Comparison of ENCODE assay signal across 10 mouse cellular contexts in the genomic region with DNA sequence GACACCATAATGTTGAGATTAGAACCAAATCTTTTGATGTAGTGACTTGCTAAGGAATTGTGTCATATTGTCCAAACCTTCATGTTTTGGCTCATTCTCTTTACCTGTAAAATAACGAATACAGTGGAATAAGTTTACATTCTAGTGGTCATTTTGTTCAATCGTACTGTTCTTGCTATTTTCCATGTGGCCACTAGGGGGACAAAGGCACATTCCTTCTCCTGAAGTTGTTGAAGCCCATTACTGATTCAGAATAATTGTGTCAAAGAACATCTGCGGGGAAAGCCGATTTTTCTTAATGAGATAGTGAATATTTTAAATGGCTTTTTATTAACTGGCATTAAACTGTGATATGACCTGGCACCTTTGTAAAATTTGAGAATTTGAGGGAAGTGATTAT. TPM values are rescaled to one million over a fixed set of nuclear protein-coding genes. Genes with fewer than 3 reads are reported as not detected.
A peak's percentile ranks its signal among the peaks of the same experiment; 100 is the strongest.
DNase-seq lines count a peak whose midpoint lies in the region; TF ChIP-seq lines count a peak whose summit lies in the region.
"Had no signal": no experiment of that assay in that cellular context is flagged by ENCODE, and none has a peak within 500 bp of the region (broad histone marks: within the 10 kb centered on the region; RNA-seq: fewer than 3 reads in every experiment).

No protein-coding gene starts in this region.

- H3K4me3 ChIP-seq in gastrocnemius, adult 2 months: no peak overlapping the region
- no peak overlapping the region for H3K4me3 ChIP-seq in lung, adult 2 months (replicated peaks; ENCODE audit: extremely low read depth, low read depth, low read length)
- no peak overlapping the region for H3K4me3 ChIP-seq in thymus, adult 2 months (ENCODE audit: control insufficient read depth, insufficient read depth, low read length)

- no peaks in the 10 kb centered on the region for H3K27me3 ChIP-seq in thymus, adult 2 months (ENCODE audit: control insufficient read depth, insufficient read depth, low read length)

- intact Hi-C loops in gastrocnemius, adult 2 months (cut with DNase I): no loop called here
- intact Hi-C loops in gastrocnemius, postnatal 36 days (cut with DNase I): no loop called here

- H3K4me1 ChIP-seq in lung, adult 2 months (ENCODE audit: control insufficient read depth, insufficient read depth, low read length): no peaks in the 10 kb centered on the region
- H3K4me1 ChIP-seq in thymus, adult 2 months (replicated peaks; ENCODE audit: control insufficient read depth, insufficient read depth, low read length): no peaks in the 10 kb centered on the region

- DNase-seq in gastrocnemius, adult 2 months: no peak
- no peak for DNase-seq in gastrocnemius, postnatal 36 days
- no peak for DNase-seq in lung, adult 2 months
- no peak for DNase-seq in lung, adult 18-20 months
- peak; percentile 35 for DNase-seq in NIH3T3 (ENCODE audit: low read depth)
- DNase-seq in mesoderm, embryonic 11.5 days (ENCODE audit: low read depth, low spot score): peak; percentile 31
- no peak for DNase-seq in thymus, adult 2 months
- no peak for DNase-seq in spleen, postnatal 36 days (ENCODE audit: low spot score in 2 of 2)
- DNase-seq: right cerebral cortex, postnatal 4 days had no signal

- no peak for TF ChIP-seq POLR2A in lung, adult 2 months (IDR thresholded peaks at IDR 0.05; ENCODE audit: borderline replicate concordance, extremely low read depth, low read depth, low read length)
- no peak for TF ChIP-seq POLR2A in thymus, adult 2 months (IDR thresholded peaks at IDR 0.05; ENCODE audit: control insufficient read depth, extremely low read depth, insufficient read depth, low read length, poor library complexity)

- no peak overlapping the region for H3K27ac ChIP-seq in gastrocnemius, adult 2 months
- no peak overlapping the region for H3K27ac ChIP-seq in thymus, adult 2 months (ENCODE audit: control insufficient read depth, insufficient read depth, low read length)
- H3K27ac ChIP-seq: macrophage had no signal

- H3K36me3 ChIP-seq in thymus, adult 2 months (ENCODE audit: control insufficient read depth, insufficient read depth, low read length): no peaks in the 10 kb centered on the region

- peak; percentile 83 for TF ChIP-seq CTCF in gastrocnemius, adult 2 months (IDR thresholded peaks at IDR 0.05)
- peak; percentile 36; the same call in 1 of the 2 replicates for TF ChIP-seq CTCF in lung, adult 2 months (IDR thresholded peaks at IDR 0.05; ENCODE audit: insufficient read depth, low read length)
- no peak for TF ChIP-seq CTCF in thymus, adult 2 months (IDR thresholded peaks at IDR 0.05; ENCODE audit: borderline replicate concordance, control insufficient read depth, extremely low read depth, insufficient read depth, low read length, poor library complexity)

- 30% methylated on average over 4 of the region's 4 CpGs for WGBS in lung, adult 2 months
- 25% methylated on average over 4 of the region's 4 CpGs for WGBS in thymus, adult 2 months

RNA-seq across cellular contexts. Expression of gene Cdh6, which starts 7.5 kb away (rescaled TPM):
- total RNA-seq in gastrocnemius, adult 2 months (2021): under 1 TPM; 0.15 to 0.31 TPM
- total RNA-seq in gastrocnemius, postnatal 36 days (2021): under 1 TPM; 0.22 to 0.26 TPM
- 0.22 and 0.41 TPM in 2 replicates for polyA plus RNA-seq in lung, adult 2 months (2012; rRNA removed)
- 0.01 and 0.04 TPM in 2 replicates for polyA plus RNA-seq in thymus, adult 2 months (2012; rRNA removed)
- polyA plus RNA-seq: macrophage had no signal

Comparison
In these comparisons a context has a peak if more than half of its experiments do, and no peak if none do; other contexts are left out.
1. DNase-seq: peak in NIH3T3 (single experiment) and mesoderm, embryonic 11.5 days (single experiment); none in gastrocnemius, adult 2 months (single experiment), gastrocnemius, postnatal 36 days (0 of 2), lung, adult 2 months (single experiment), lung, adult 18-20 months (0 of 2), thymus, adult 2 months (single experiment) and spleen, postnatal 36 days (0 of 2).